10 mouse cellular contexts compared by ENCODE assay signal in genomic region chr13:53099771-53100682, GRCm38 (mm10).
DNase-seq lines count a peak whose midpoint lies in the region; ATAC-seq and TF ChIP-seq lines count a peak whose summit lies in the region.
"Had no signal": no experiment of that assay in that cellular context is flagged by ENCODE, and none has a peak within 500 bp of the region (broad histone marks: within the 10 kb centered on the region; RNA-seq: fewer than 3 reads in every experiment).

No protein-coding gene starts in this region.

- TF ChIP-seq CTCF in lung, embryonic 14.5 days (IDR thresholded peaks at IDR 0.05; ENCODE audit: low read depth) = peak; percentile 64
- peak; percentile 71 for TF ChIP-seq CTCF in midbrain, postnatal 0 days (IDR thresholded peaks at IDR 0.05)

- no peaks in the 10 kb centered on the region for H3K4me1 ChIP-seq in embryonic facial prominence, embryonic 14.5 days (ENCODE audit: control insufficient read depth, insufficient read depth, low read length)
- H3K4me1 ChIP-seq in embryonic facial prominence, embryonic 10.5 days = peaks cover 6% of the 10 kb centered on the region
- no peaks in the 10 kb centered on the region for H3K4me1 ChIP-seq in lung, embryonic 14.5 days (ENCODE audit: insufficient read depth)
- H3K4me1 ChIP-seq in forebrain, embryonic 15.5 days = peaks cover 8% of the 10 kb centered on the region
- H3K4me1 ChIP-seq in midbrain, postnatal 0 days (ENCODE audit: insufficient read depth, low read length) = no peaks in the 10 kb centered on the region

- WGBS in embryonic facial prominence, embryonic 14.5 days = 54% methylated on average over 17 of the region's 17 CpGs
- WGBS in embryonic facial prominence, embryonic 10.5 days = 69% methylated on average over 17 of the region's 17 CpGs
- WGBS in lung, embryonic 14.5 days = 15% methylated on average over 17 of the region's 17 CpGs
- WGBS in forebrain, embryonic 15.5 days = 20% methylated on average over 17 of the region's 17 CpGs
- 25% methylated on average over 17 of the region's 17 CpGs for WGBS in midbrain, postnatal 0 days

- H3K27ac ChIP-seq in embryonic facial prominence, embryonic 14.5 days (replicated peaks; ENCODE audit: low read depth, low read length) = no peak overlapping the region
- no peak overlapping the region for H3K27ac ChIP-seq in embryonic facial prominence, embryonic 10.5 days (replicated peaks)
- no peak overlapping the region for H3K27ac ChIP-seq in lung, embryonic 14.5 days (ENCODE audit: low read depth)
- peak overlapping the region; percentile 60 for H3K27ac ChIP-seq in forebrain, embryonic 15.5 days (replicated peaks)
- H3K27ac ChIP-seq in midbrain, postnatal 0 days (ENCODE audit: low read depth, low read length) = no peak overlapping the region

- H3K27me3 ChIP-seq in embryonic facial prominence, embryonic 14.5 days (replicated peaks; ENCODE audit: control insufficient read depth, insufficient read depth, low read length) = 0 out of 2 replicates have a peak, but pooled peaks cover 4% of the 10 kb centered on the region
- peaks cover 14% of the 10 kb centered on the region for H3K27me3 ChIP-seq in embryonic facial prominence, embryonic 10.5 days (replicated peaks; ENCODE audit: low read depth, poor library complexity, severe bottlenecking)
- no peaks in the 10 kb centered on the region for H3K27me3 ChIP-seq in lung, embryonic 14.5 days (ENCODE audit: insufficient read depth, low read length)
- H3K27me3 ChIP-seq in forebrain, embryonic 15.5 days = no peaks in the 10 kb centered on the region
- H3K27me3 ChIP-seq in midbrain, postnatal 0 days (ENCODE audit: insufficient read depth, low read length) = 0 out of 2 replicates have a peak, but pooled peaks cover 5% of the 10 kb centered on the region

- DNase-seq in embryonic facial prominence, embryonic 14.5 days (ENCODE audit: low spot score) = peak; percentile 60
- no peak for DNase-seq in embryonic facial prominence, embryonic 10.5 days (ENCODE audit: low spot score)
- peak; percentile 55 for DNase-seq in lung, embryonic 14.5 days
- no peak for DNase-seq in lung, adult 18-20 months
- peak; percentile 44 for DNase-seq in midbrain, postnatal 0 days (ENCODE audit: low spot score)
- DNase-seq in left cerebral cortex, adult 18-20 months (ENCODE audit: low spot score in 2 of 2) = no peak
- DNase-seq in layer of hippocampus, postnatal 10 days (ENCODE audit: low spot score in 2 of 2) = no peak
- DNase-seq: kidney, postnatal 36 days had no signal

- H3K9ac ChIP-seq in embryonic facial prominence, embryonic 14.5 days (ENCODE audit: low read depth, low read length) = no peak overlapping the region
- no peak overlapping the region for H3K9ac ChIP-seq in lung, embryonic 14.5 days
- no peak overlapping the region for H3K9ac ChIP-seq in forebrain, embryonic 15.5 days (replicated peaks)
- no peak overlapping the region for H3K9ac ChIP-seq in midbrain, postnatal 0 days (replicated peaks; ENCODE audit: low read length, poor library complexity, severe bottlenecking)

- no peak overlapping the region for H3K4me2 ChIP-seq in embryonic facial prominence, embryonic 14.5 days (ENCODE audit: low read depth, low read length)
- H3K4me2 ChIP-seq in lung, embryonic 14.5 days = no peak overlapping the region
- H3K4me2 ChIP-seq in forebrain, embryonic 15.5 days (replicated peaks) = no peak overlapping the region
- no peak overlapping the region for H3K4me2 ChIP-seq in midbrain, postnatal 0 days (ENCODE audit: low read depth, low read length, poor library complexity, severe bottlenecking)

- ATAC-seq in embryonic facial prominence, embryonic 14.5 days (ENCODE audit: low read depth) = peak; percentile 32; the same call in 1 of the 2 replicates
- ATAC-seq in lung, embryonic 14.5 days (ENCODE audit: insufficient read depth) = no peak
- ATAC-seq in forebrain, embryonic 15.5 days (replicated peaks) = peak; percentile 62
- ATAC-seq in midbrain, postnatal 0 days (ENCODE audit: low FRiP score) = peak; percentile 49; the same call in 1 of the 2 replicates

- no peaks in the 10 kb centered on the region for H3K36me3 ChIP-seq in embryonic facial prominence, embryonic 14.5 days (ENCODE audit: control insufficient read depth, insufficient read depth, low read length)
- H3K36me3 ChIP-seq in embryonic facial prominence, embryonic 10.5 days (replicated peaks) = no peaks in the 10 kb centered on the region
- H3K36me3 ChIP-seq in lung, embryonic 14.5 days (ENCODE audit: insufficient read depth) = no peaks in the 10 kb centered on the region
- no peaks in the 10 kb centered on the region for H3K36me3 ChIP-seq in forebrain, embryonic 15.5 days
- H3K36me3 ChIP-seq in midbrain, postnatal 0 days (ENCODE audit: insufficient read depth, low read length) = no peaks in the 10 kb centered on the region

- no peaks in the 10 kb centered on the region for H3K9me3 ChIP-seq in embryonic facial prominence, embryonic 14.5 days (ENCODE audit: control insufficient read depth, low read length)
- no peaks in the 10 kb centered on the region for H3K9me3 ChIP-seq in embryonic facial prominence, embryonic 10.5 days
- no peaks in the 10 kb centered on the region for H3K9me3 ChIP-seq in lung, embryonic 14.5 days (ENCODE audit: low read depth, low read length)
- H3K9me3 ChIP-seq in forebrain, embryonic 15.5 days = no peaks in the 10 kb centered on the region
- H3K9me3 ChIP-seq in midbrain, postnatal 0 days (ENCODE audit: low read length) = no peaks in the 10 kb centered on the region

- no peak overlapping the region for H3K4me3 ChIP-seq in embryonic facial prominence, embryonic 14.5 days (ENCODE audit: low read depth, low read length)
- H3K4me3 ChIP-seq in embryonic facial prominence, embryonic 10.5 days = no peak overlapping the region
- no peak overlapping the region for H3K4me3 ChIP-seq in lung, embryonic 14.5 days (ENCODE audit: low read depth, low read length)
- H3K4me3 ChIP-seq in forebrain, embryonic 15.5 days = no peak overlapping the region
- no peak overlapping the region for H3K4me3 ChIP-seq in midbrain, postnatal 0 days (ENCODE audit: low read depth, low read length)
- H3K4me3 ChIP-seq: erythroblast, embryonic 14.5 days had no signal

Comparison
In these comparisons a context has a peak if more than half of its experiments do, and no peak if none do; other contexts are left out.
1. DNase-seq: peak in embryonic facial prominence, embryonic 14.5 days (single experiment), lung, embryonic 14.5 days (single experiment) and midbrain, postnatal 0 days (single experiment); none in embryonic facial prominence, embryonic 10.5 days (single experiment), lung, adult 18-20 months (0 of 2), left cerebral cortex, adult 18-20 months (0 of 2) and layer of hippocampus, postnatal 10 days (0 of 2).